Mouse (Mus musculus) kidney, embryonic 15.5 days (tissue): Measurements from ENCODE around the gene Zdhhc11. TPM values are rescaled to one million over a fixed set of nuclear protein-coding genes. Genes with fewer than 3 reads are reported as not detected.

ENCODE experiments used
- ATAC-seq: fragments of 200-750 bp; cut with Nextera tagmentation; replicated peaks from 2 replicates; pipeline ENCODE4 v1.8.0; 2017; ENCODE audit warnings: moderate TSS enrichment; ENCODE audit not compliant: low FRiP score
- H3K27ac ChIP-seq: fragments of 300-500 bp; sonication (generic); 2 replicates; pipeline ENCODE4 v1.5.1; 2015; ENCODE audit warnings: mild to moderate bottlenecking, inconsistent platforms
- H3K27me3 ChIP-seq: fragments of 300-500 bp; sonication (generic); 2 replicates; pipeline ENCODE4 v1.6.1; 2015; ENCODE audit warnings: inconsistent platforms
- H3K36me3 ChIP-seq: fragments of 300-500 bp; sonication (generic); 2 replicates; pipeline ENCODE4 v1.6.1; 2015; ENCODE audit warnings: inconsistent platforms
- H3K4me1 ChIP-seq: fragments of 300-500 bp; sonication (generic); 2 replicates; pipeline ENCODE4 v1.6.1; 2015; ENCODE audit warnings: inconsistent platforms
- H3K4me2 ChIP-seq: fragments of 300-500 bp; sonication (generic); 2 replicates; pipeline ENCODE4 v1.6.1; 2015; ENCODE audit warnings: moderate library complexity, mild to moderate bottlenecking, inconsistent platforms
- H3K4me3 ChIP-seq: fragments of 300-500 bp; sonication (generic); replicated peaks from 2 replicates; pipeline ENCODE4 v1.5.1; 2015; ENCODE audit warnings: mild to moderate bottlenecking, inconsistent platforms
- H3K9ac ChIP-seq: fragments of 300-500 bp; sonication (generic); 2 replicates; pipeline ENCODE4 v1.6.1; 2015; ENCODE audit warnings: mild to moderate bottlenecking, inconsistent platforms
- H3K9me3 ChIP-seq: fragments of 300-500 bp; sonication (generic); replicated peaks from 2 replicates; pipeline ENCODE4 v1.6.1; 2016; ENCODE audit warnings: inconsistent platforms
- WGBS: fragments of 180-500 bp; shearing (Covaris S2); methylation state at CpG from one replicate; pipeline ENCODE4 v1.1.7; 2015; ENCODE audit warnings: mixed read lengths; 5-methylcytosine and 5-hydroxymethylcytosine counted together
- microRNA-seq: library from miRNA; unstranded; fragments of <30 nt; microRNA quantifications from one replicate; pipeline ENCODE4, GENCODE M21; 2016
- polyA plus RNA-seq: library from polyadenylated mRNA; unstranded; fragments of >200 nt; fragmentation: Nextera tagmentation; extraction: Ambion mirVana; gene quantifications from 2 replicates; pipeline ENCODE4 v1.2.1, GENCODE M21; 2015

The Zdhhc11 gene
- polyA plus RNA-seq, 1 experiment from 2014 or later: not detected

DNA sequence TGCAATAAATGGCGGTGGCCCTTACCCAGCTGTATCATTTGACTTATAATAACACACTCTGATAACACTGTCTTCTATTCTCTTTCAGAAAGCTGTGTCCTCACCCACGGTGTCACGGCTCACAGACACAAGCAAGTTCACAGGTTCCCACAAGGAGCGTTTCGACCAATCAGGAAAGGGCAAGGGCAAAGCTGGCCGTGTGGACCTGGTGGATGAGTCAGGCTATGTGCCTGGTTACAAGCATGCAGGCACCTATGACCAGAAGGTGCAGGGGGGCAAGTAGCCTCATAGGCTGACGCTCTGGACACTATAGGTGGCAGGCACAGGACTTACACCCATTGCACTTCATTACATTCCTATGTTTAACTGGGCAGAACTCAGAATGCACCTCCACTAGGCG is 67.5 kb downstream of the Zdhhc11 start:
- no peak for ATAC-seq
- Histone ChIP-seq H3K4me1 (no peaks in the 10 kb centered on the region), H3K9me3 (no peaks in the 10 kb centered on the region), H3K9ac (no peak overlapping the region), H3K27me3 (no peaks in the 10 kb centered on the region), H3K36me3 (no peaks in the 10 kb centered on the region), H3K4me2 (no peak overlapping the region), H3K27ac (no peak overlapping the region), H3K4me3 (no peak overlapping the region)
- 67% methylated on average over 8 of the region's 8 CpGs for WGBS

DNA sequence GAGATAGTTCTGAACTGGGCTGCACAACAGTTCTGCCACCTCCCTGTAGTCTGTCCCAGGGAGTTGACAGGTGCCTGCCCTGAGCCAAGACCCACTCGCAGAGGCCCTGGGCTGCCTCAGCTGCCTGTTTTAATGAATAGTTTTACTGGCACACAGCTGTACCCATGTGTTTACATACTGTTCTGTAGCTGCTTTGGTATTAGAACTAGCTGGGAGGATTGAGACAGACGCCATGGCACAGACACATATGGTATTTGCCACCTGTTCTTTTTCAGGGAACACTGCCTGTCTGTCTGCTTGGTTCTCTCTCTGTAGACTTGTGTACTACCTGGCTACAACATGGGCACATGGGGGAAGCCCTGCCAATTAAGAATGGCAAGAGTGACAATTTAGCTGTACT is 71.1 kb downstream of the Zdhhc11 start:
- Histone ChIP-seq H3K4me1 (no peaks in the 10 kb centered on the region), H3K4me2 (no peak overlapping the region), H3K36me3 (peaks cover 26% of the 10 kb centered on the region), H3K9me3 (no peaks in the 10 kb centered on the region), H3K9ac (no peak overlapping the region), H3K4me3 (no peak overlapping the region), H3K27me3 (no peaks in the 10 kb centered on the region), H3K27ac (no peak overlapping the region)
- WGBS: 82% methylated on average over 2 of the region's 2 CpGs
- no peak for ATAC-seq

DNA sequence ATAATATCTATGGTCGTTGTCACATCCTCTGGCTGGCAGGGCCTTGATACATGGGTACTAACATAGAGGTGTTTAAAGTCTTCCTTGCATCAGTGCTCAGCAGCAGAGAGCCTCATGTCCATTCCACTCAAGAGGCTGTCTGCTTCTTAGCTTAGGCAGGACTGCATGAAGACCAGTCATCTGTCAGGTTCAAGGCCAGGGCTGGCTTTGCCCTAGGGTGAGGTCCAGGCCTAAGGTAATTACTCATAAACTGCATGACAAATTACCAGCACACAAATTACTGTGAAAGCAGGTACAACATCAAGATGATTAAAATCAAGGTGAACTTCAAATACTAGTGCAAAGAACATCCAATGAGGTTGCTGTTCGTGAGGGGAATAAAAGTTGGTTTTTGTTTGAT is 72.1 kb downstream of the Zdhhc11 start:
- WGBS: 89% methylated on average over 2 of the region's 2 CpGs
- ATAC-seq: no peak
- no peaks in the 10 kb centered on the region for H3K9me3 ChIP-seq
- H3K4me1 ChIP-seq: no peaks in the 10 kb centered on the region
- H3K27me3 ChIP-seq: no peaks in the 10 kb centered on the region
- H3K27ac ChIP-seq: no peak overlapping the region
- no peak overlapping the region for H3K9ac ChIP-seq
- H3K4me3 ChIP-seq: no peak overlapping the region
- H3K4me2 ChIP-seq: no peak overlapping the region
- peaks cover 36% of the 10 kb centered on the region for H3K36me3 ChIP-seq

DNA sequence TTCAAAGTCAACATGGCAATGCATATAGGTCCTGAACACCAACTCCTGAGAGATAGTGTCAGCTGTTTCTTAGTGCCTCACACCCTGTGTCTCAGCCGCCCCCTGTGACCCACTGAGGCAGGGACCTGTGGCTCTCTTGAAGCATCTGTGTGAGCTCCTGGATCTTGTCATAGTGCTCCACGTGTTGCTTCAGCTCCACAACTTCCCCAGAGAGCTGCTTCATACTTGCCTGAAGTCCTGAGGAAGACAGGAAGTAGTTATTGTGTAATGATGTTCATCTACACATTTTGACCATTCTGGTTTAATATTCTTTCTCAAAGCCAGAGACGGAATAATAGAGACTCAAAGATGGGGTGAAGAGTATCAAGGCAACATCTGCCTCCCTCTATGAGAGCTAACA is 76.3 kb downstream of the Zdhhc11 start:
- Histone ChIP-seq H3K9me3 (no peaks in the 10 kb centered on the region), H3K27ac (no peak overlapping the region), H3K9ac (no peak overlapping the region), H3K4me1 (no peaks in the 10 kb centered on the region), H3K4me2 (no peak overlapping the region), H3K4me3 (no peak overlapping the region), H3K36me3 (peaks cover 73% of the 10 kb centered on the region), H3K27me3 (no peaks in the 10 kb centered on the region)
- no peak for ATAC-seq
- 89% methylated on average over 3 of the region's 3 CpGs for WGBS

Small RNA genes lying within 50 kb of the gene (microRNA-seq; reads per million reads assigned to microRNA genes)
- gene Gm25197: not detected

Other genes starting within 250 kb of the Zdhhc11 start
- gene Slc12a7, start 230.8 kb upstream of the Zdhhc11 start, polyA plus RNA-seq: 22.1 and 26.1 TPM in 2 replicates
- 5.6 and 6.2 TPM in 2 replicates for gene Nkd2, start 116.2 kb upstream of the Zdhhc11 start, polyA plus RNA-seq
- 43.0 and 43.9 TPM in 2 replicates for gene Trip13, start 26.1 kb upstream of the Zdhhc11 start, polyA plus RNA-seq
- 47.8 and 48.1 TPM in 2 replicates for gene Brd9, start 26.0 kb upstream of the Zdhhc11 start, polyA plus RNA-seq
- 0.60 and 0.66 TPM in 2 replicates for gene Tppp, start 45.6 kb downstream of the Zdhhc11 start, polyA plus RNA-seq
- 15.2 and 16.5 TPM in 2 replicates for gene Cep72, start 98.4 kb downstream of the Zdhhc11 start, polyA plus RNA-seq
- gene Slc9a3, start 157.6 kb downstream of the Zdhhc11 start, polyA plus RNA-seq: 1.6 and 1.8 TPM in 2 replicates
- 67.8 and 68.0 TPM in 2 replicates for gene Exoc3, start 244.9 kb downstream of the Zdhhc11 start, polyA plus RNA-seq